Mouse (Mus musculus): ENCODE measurements at regions not wholly inside any gene's neighbourhood (a gene's known extent, or its start where the extent isn't known, plus 50 kb on each side); places are given as distances from the start of the nearest gene placed in this dataset.
"Not testable (repeated sequence)": the region's sequence is repeated elsewhere in the genome, so short reads cannot be mapped to it uniquely, and the experiment has no call there.

- Histone ChIP-seq H3K36me3 (ENCODE audit: control insufficient read depth in 1 of 2, insufficient read depth in 2 of 2, low read length in 2 of 2) (no peaks in the 10 kb centered on the region), H3K27me3 (ENCODE audit: control insufficient read depth in 1 of 2, insufficient read depth in 2 of 2, low read length in 2 of 2) (no peaks in the 10 kb centered on the region)
- TF ChIP-seq ELF1 (IDR thresholded peaks at IDR 0.05; ENCODE audit: low read depth, low read length) (no peak), EP300 (IDR thresholded peaks at IDR 0.05; ENCODE audit: low read depth in 1 of 2, low read length in 2 of 2) (no peak), ZMIZ1 (IDR thresholded peaks at IDR 0.05; ENCODE audit: low read depth, low read length) (no peak), ZC3H11A (IDR thresholded peaks at IDR 0.05; ENCODE audit: low read depth, low read length) (no peak), ZNF384 (IDR thresholded peaks at IDR 0.05; ENCODE audit: low read depth, low read length) (no peak)
Observed at GRCm38 (mm10) chr3:117163046-117163445, 194.3 kb upstream of the Palmd start.

GRCm38 (mm10) chr3:117160689-117161088 is 191.9 kb upstream of the Palmd start:
- H3K36me3 ChIP-seq (ENCODE audit: control insufficient read depth in 1 of 2, insufficient read depth in 2 of 2, low read length in 2 of 2); H3K9ac ChIP-seq (ENCODE audit: control insufficient read depth, low read depth, low read length, poor library complexity, severe bottlenecking); H3K4me1 ChIP-seq (ENCODE audit: control insufficient read depth in 1 of 2, insufficient read depth in 2 of 2, low read length in 2 of 2); DNase-seq (ENCODE audit: low read depth, low spot score); H3K79me2 ChIP-seq (ENCODE audit: control insufficient read depth, insufficient read depth, low read length, poor library complexity); H3K9me3 ChIP-seq (replicated peaks; ENCODE audit: insufficient read depth, low read length); H3K27ac ChIP-seq (ENCODE audit: control insufficient read depth, low read depth, low read length); H3K4me3 ChIP-seq (ENCODE audit: control insufficient read depth in 1 of 2, insufficient read depth in 1 of 2, low read depth in 2 of 2, low read length in 2 of 2); H3K27me3 ChIP-seq (ENCODE audit: control insufficient read depth in 1 of 2, insufficient read depth in 2 of 2, low read length in 2 of 2): not testable (repeated sequence)

More at GRCm38 (mm10) chr3:117163046-117163445, 194.3 kb upstream of the Palmd start:
- Histone ChIP-seq H3K27ac (ENCODE audit: control insufficient read depth, low read depth, low read length) (no peak overlapping the region), H3K9ac (ENCODE audit: control insufficient read depth, low read depth, low read length, poor library complexity, severe bottlenecking) (no peak overlapping the region), H3K79me2 (ENCODE audit: control insufficient read depth, insufficient read depth, low read length, poor library complexity) (no peaks in the 10 kb centered on the region), H3K9me3 (replicated peaks; ENCODE audit: insufficient read depth, low read length) (no peaks in the 10 kb centered on the region), H3K4me3 (ENCODE audit: control insufficient read depth in 1 of 2, insufficient read depth in 1 of 2, low read depth in 2 of 2, low read length in 2 of 2) (no peak overlapping the region), H3K4me1 (ENCODE audit: control insufficient read depth in 1 of 2, insufficient read depth in 2 of 2, low read length in 2 of 2) (no peaks in the 10 kb centered on the region)
- DNase-seq (ENCODE audit: low read depth, low spot score), result no peak

GRCm38 (mm10) chr3:117155274-117155673 is 186.5 kb upstream of the Palmd start:
- Histone ChIP-seq H3K4me3 (ENCODE audit: control insufficient read depth in 1 of 2, insufficient read depth in 1 of 2, low read depth in 2 of 2, low read length in 2 of 2) (no peak overlapping the region), H3K36me3 (ENCODE audit: control insufficient read depth in 1 of 2, insufficient read depth in 2 of 2, low read length in 2 of 2) (no peaks in the 10 kb centered on the region), H3K9me3 (replicated peaks; ENCODE audit: insufficient read depth, low read length) (no peaks in the 10 kb centered on the region), H3K27ac (ENCODE audit: control insufficient read depth, low read depth, low read length) (no peak overlapping the region), H3K27me3 (ENCODE audit: control insufficient read depth in 1 of 2, insufficient read depth in 2 of 2, low read length in 2 of 2) (no peaks in the 10 kb centered on the region; a peak in 1 of 4 replicates), H3K4me1 (ENCODE audit: control insufficient read depth in 1 of 2, insufficient read depth in 2 of 2, low read length in 2 of 2) (no peaks in the 10 kb centered on the region), H3K9ac (ENCODE audit: control insufficient read depth, low read depth, low read length, poor library complexity, severe bottlenecking) (no peak overlapping the region), H3K79me2 (ENCODE audit: control insufficient read depth, insufficient read depth, low read length, poor library complexity) (no peaks in the 10 kb centered on the region)
- TF ChIP-seq SIN3A (IDR thresholded peaks at IDR 0.05; ENCODE audit: low read length) (no peak), USF2 (IDR thresholded peaks at IDR 0.05; ENCODE audit: borderline replicate concordance in 1 of 2, insufficient read depth in 1 of 2, low read depth in 1 of 2, low read length in 2 of 2) (no peak), MXI1 (IDR thresholded peaks at IDR 0.05; ENCODE audit: low read depth, low read length) (no peak), MYB (IDR thresholded peaks at IDR 0.05; ENCODE audit: low read depth, low read length) (no peak), NELFE (IDR thresholded peaks at IDR 0.05; ENCODE audit: low read depth, low read length) (no peak), POLR2AphosphoS2 (IDR thresholded peaks at IDR 0.05; ENCODE audit: low read length) (no peak), TAL1 (IDR thresholded peaks at IDR 0.05; ENCODE audit: low read length) (no peak), ZKSCAN1 (IDR thresholded peaks at IDR 0.05; ENCODE audit: low read depth, low read length) (no peak), RAD21 (IDR thresholded peaks at IDR 0.05; ENCODE audit: low read depth, low read length) (no peak), ETS1 (IDR thresholded peaks at IDR 0.05; ENCODE audit: low read depth, low read length) (no peak), UBTF (IDR thresholded peaks at IDR 0.05; ENCODE audit: borderline replicate concordance, insufficient read depth, low read depth, low read length) (no peak), CHD1 (IDR thresholded peaks at IDR 0.05; ENCODE audit: low read depth, low read length) (no peak), ZC3H11A (IDR thresholded peaks at IDR 0.05; ENCODE audit: low read depth, low read length) (no peak), TBP (IDR thresholded peaks at IDR 0.05; ENCODE audit: low read depth, low read length) (no peak), MAFK (IDR thresholded peaks at IDR 0.05; ENCODE audit: borderline replicate concordance, low read depth, low read length) (no peak), POLR2AphosphoS5 (IDR thresholded peaks at IDR 0.05; ENCODE audit: borderline replicate concordance, low read depth, low read length) (no peak), CTCF (IDR thresholded peaks at IDR 0.05 in 2 of 3, conservative IDR thresholded peaks at IDR 0.05 in 1 of 3; ENCODE audit: control insufficient read depth in 1 of 3, insufficient read depth in 1 of 3, low read depth in 2 of 3, low read length in 3 of 3, poor library complexity in 1 of 3, severe bottlenecking in 1 of 3) (no peak), POLR2A (IDR thresholded peaks at IDR 0.05; ENCODE audit: control insufficient read depth in 1 of 2, insufficient read depth in 1 of 2, low read depth in 1 of 2, low read length in 2 of 2, poor library complexity in 1 of 2) (no peak)
- no peak for DNase-seq (ENCODE audit: low read depth, low spot score)

All from MEL (cell line).